Mouse (Mus musculus): ENCODE data around the gene Cldn9. TPM values are rescaled to one million over a fixed set of nuclear protein-coding genes. Genes with fewer than 3 reads are reported as not detected.

Cldn9 gene
- polyA plus RNA-seq, 1 experiment from 2014 or later, result 0.12 TPM

DNA sequence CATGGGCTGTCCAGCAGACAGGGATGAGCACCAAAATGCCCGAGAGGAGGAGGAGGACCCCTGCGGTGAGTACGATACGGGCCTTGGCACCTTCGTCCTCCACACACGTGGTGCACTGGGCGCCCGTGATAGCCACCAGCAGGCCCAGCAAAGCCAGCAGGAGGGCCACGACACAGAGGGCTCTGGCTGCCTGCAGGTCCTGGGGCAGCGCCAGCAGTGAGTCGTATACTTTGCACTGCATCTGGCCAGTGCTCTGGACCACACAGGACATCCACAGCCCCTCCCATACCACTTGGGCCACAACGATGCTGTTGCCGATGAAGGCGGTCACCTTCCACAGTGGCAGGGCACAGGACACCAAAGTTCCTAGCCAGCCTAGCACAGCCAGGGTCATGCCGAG, 600 bp downstream of the Cldn9 start:
- Histone ChIP-seq H3K4me2 (ENCODE audit: low read depth, low read length) (no peak overlapping the region), H3K4me3 (ENCODE audit: low read depth, low read length) (no peak overlapping the region), H3K36me3 (replicated peaks; ENCODE audit: insufficient read depth, low read length) (no peaks in the 10 kb centered on the region), H3K9ac (replicated peaks) (no peak overlapping the region), H3K27ac (ENCODE audit: low read depth) (no peak overlapping the region), H3K9me3 (ENCODE audit: low read length) (no peaks in the 10 kb centered on the region), H3K4me1 (ENCODE audit: insufficient read depth) (peaks cover 7% of the 10 kb centered on the region), H3K27me3 (ENCODE audit: insufficient read depth, low read length) (peaks cover 62% of the 10 kb centered on the region)
- 23% methylated on average over 15 of the region's 15 CpGs for WGBS (ENCODE audit: insufficient replicate concordance)
- no peak for TF ChIP-seq EP300 (IDR thresholded peaks at IDR 0.05; ENCODE audit: low read depth)
- no peak for TF ChIP-seq CTCF (IDR thresholded peaks at IDR 0.05; ENCODE audit: low read depth)
- ATAC-seq (no peak), DNase-seq (peak; percentile 10)

DNA sequence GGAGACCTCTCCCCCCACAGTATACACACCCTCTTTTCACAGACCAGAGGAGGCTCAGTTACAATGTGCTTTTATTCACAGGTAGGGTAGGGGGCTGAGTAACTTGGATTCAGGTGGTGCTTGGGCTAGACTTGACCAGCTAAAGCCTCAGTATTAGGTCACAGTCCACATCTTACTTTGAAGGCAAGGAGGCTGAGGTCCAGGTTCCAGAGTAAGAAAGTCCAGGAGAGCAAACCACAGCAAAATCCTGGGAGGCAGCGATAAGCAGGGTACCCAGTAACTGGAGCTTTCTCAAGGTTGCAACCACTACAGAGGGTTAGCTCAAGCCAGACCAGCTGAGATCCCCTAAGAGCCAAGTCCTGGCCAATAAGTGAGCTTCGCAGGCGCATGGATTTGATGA, 1.3 kb downstream of the Cldn9 start:
- WGBS (ENCODE audit: insufficient replicate concordance), result 63% methylated on average over 3 of the region's 3 CpGs
- Histone ChIP-seq H3K36me3 (replicated peaks; ENCODE audit: insufficient read depth, low read length) (no peaks in the 10 kb centered on the region), H3K27me3 (ENCODE audit: insufficient read depth, low read length) (peaks cover 66% of the 10 kb centered on the region), H3K4me3 (ENCODE audit: low read depth, low read length) (no peak overlapping the region), H3K4me1 (ENCODE audit: insufficient read depth) (peaks cover 11% of the 10 kb centered on the region), H3K9me3 (ENCODE audit: low read length) (no peaks in the 10 kb centered on the region), H3K4me2 (ENCODE audit: low read depth, low read length) (no peak overlapping the region), H3K27ac (ENCODE audit: low read depth) (no peak overlapping the region), H3K9ac (replicated peaks) (no peak overlapping the region)
- TF ChIP-seq EP300 (IDR thresholded peaks at IDR 0.05; ENCODE audit: low read depth) (no peak), CTCF (IDR thresholded peaks at IDR 0.05; ENCODE audit: low read depth) (no peak)
- DNase-seq (no peak), ATAC-seq (no peak)

DNA sequence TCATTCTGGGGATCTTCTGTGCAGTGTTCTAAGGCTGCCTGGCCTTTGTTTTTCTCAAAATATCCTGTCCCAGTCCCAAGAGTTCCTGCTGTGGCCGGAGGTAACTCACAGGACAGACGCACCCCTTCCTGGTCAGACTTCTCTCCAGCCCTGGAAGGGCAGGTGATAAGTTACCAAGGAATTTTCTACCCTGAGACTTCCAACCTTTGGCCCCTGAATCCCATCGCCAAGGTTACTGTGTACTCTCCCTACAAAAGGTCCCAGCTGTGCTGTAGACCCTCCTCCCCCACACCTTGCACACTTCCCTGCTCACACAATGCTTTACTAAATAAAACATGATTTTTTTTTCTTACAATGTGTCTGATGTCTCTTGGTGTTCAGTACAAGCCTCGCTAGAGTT, 1.7 kb downstream of the Cldn9 start:
- no peaks in the 10 kb centered on the region for H3K36me3 ChIP-seq (replicated peaks; ENCODE audit: insufficient read depth, low read length)
- ATAC-seq (no peak), DNase-seq (no peak)
- no peak overlapping the region for H3K27ac ChIP-seq (ENCODE audit: low read depth)
- 42% methylated on average over 4 of the region's 4 CpGs for WGBS (ENCODE audit: insufficient replicate concordance)
- H3K4me3 ChIP-seq (ENCODE audit: low read depth, low read length), result no peak overlapping the region
- peaks cover 67% of the 10 kb centered on the region for H3K27me3 ChIP-seq (ENCODE audit: insufficient read depth, low read length)
- no peak overlapping the region for H3K9ac ChIP-seq (replicated peaks)
- no peaks in the 10 kb centered on the region for H3K9me3 ChIP-seq (ENCODE audit: low read length)
- H3K4me1 ChIP-seq (ENCODE audit: insufficient read depth), result peaks cover 12% of the 10 kb centered on the region
- no peak for TF ChIP-seq CTCF (IDR thresholded peaks at IDR 0.05; ENCODE audit: low read depth)
- no peak for TF ChIP-seq EP300 (IDR thresholded peaks at IDR 0.05; ENCODE audit: low read depth)
- H3K4me2 ChIP-seq (ENCODE audit: low read depth, low read length), result no peak overlapping the region

DNA sequence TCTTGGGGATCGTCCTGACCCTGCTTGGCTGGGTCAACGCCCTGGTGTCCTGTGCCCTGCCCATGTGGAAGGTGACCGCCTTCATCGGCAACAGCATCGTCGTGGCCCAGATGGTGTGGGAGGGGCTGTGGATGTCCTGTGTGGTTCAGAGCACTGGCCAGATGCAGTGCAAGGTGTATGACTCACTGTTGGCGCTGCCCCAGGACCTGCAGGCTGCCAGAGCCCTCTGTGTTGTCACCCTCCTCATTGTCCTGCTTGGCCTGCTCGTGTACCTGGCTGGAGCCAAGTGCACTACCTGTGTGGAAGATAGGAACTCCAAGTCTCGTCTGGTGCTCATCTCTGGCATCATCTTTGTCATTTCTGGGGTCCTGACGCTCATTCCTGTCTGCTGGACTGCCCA, 2.7 kb downstream of the Cldn9 start:
- DNase-seq (peak; percentile 66), ATAC-seq (peak; percentile 51)
- H3K4me1 ChIP-seq (ENCODE audit: insufficient read depth), result peaks cover 18% of the 10 kb centered on the region
- 64% methylated on average over 10 of the region's 10 CpGs for WGBS (ENCODE audit: insufficient replicate concordance)
- peaks cover 67% of the 10 kb centered on the region for H3K27me3 ChIP-seq (ENCODE audit: insufficient read depth, low read length)
- no peak overlapping the region for H3K27ac ChIP-seq (ENCODE audit: low read depth)
- TF ChIP-seq EP300 (IDR thresholded peaks at IDR 0.05; ENCODE audit: low read depth), result no peak
- TF ChIP-seq CTCF (IDR thresholded peaks at IDR 0.05; ENCODE audit: low read depth), result no peak
- no peaks in the 10 kb centered on the region for H3K9me3 ChIP-seq (ENCODE audit: low read length)
- H3K9ac ChIP-seq (replicated peaks), result no peak overlapping the region
- no peak overlapping the region for H3K4me2 ChIP-seq (ENCODE audit: low read depth, low read length)
- H3K4me3 ChIP-seq (ENCODE audit: low read depth, low read length), result no peak overlapping the region
- no peaks in the 10 kb centered on the region for H3K36me3 ChIP-seq (replicated peaks; ENCODE audit: insufficient read depth, low read length)

DNA sequence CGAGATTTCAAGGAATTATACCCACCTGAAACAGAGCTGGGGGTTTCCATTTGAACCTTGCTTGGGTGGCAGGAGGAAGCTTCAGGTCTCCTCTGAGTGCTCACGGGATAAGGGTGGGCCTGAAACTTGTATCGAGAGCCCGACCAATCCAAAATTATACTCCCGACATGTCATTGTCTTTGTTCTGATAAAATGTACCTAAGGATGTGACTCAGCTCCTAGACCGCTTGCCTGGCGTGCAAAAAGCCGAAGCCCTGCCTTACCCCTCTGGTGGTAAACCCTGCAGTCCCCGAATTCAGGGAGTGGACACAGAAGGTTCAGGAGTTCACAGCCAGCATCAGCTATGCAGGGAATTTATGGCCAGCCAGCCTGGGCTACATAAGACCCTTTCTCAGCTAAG, 3.5 kb downstream of the Cldn9 start:
- H3K27me3 ChIP-seq (ENCODE audit: insufficient read depth, low read length), result peaks cover 67% of the 10 kb centered on the region
- H3K36me3 ChIP-seq (replicated peaks; ENCODE audit: insufficient read depth, low read length), result no peaks in the 10 kb centered on the region
- WGBS (ENCODE audit: insufficient replicate concordance), result 53% methylated on average over 9 of the region's 9 CpGs
- H3K27ac ChIP-seq (ENCODE audit: low read depth), result no peak overlapping the region
- no peak overlapping the region for H3K4me2 ChIP-seq (ENCODE audit: low read depth, low read length)
- no peak for DNase-seq
- no peak for ATAC-seq
- no peak overlapping the region for H3K4me3 ChIP-seq (ENCODE audit: low read depth, low read length)
- no peak overlapping the region for H3K9ac ChIP-seq (replicated peaks)
- H3K9me3 ChIP-seq (ENCODE audit: low read length), result no peaks in the 10 kb centered on the region
- TF ChIP-seq EP300 (IDR thresholded peaks at IDR 0.05; ENCODE audit: low read depth), result no peak
- no peak for TF ChIP-seq CTCF (IDR thresholded peaks at IDR 0.05; ENCODE audit: low read depth)
- H3K4me1 ChIP-seq (ENCODE audit: insufficient read depth), result peaks cover 23% of the 10 kb centered on the region

DNA sequence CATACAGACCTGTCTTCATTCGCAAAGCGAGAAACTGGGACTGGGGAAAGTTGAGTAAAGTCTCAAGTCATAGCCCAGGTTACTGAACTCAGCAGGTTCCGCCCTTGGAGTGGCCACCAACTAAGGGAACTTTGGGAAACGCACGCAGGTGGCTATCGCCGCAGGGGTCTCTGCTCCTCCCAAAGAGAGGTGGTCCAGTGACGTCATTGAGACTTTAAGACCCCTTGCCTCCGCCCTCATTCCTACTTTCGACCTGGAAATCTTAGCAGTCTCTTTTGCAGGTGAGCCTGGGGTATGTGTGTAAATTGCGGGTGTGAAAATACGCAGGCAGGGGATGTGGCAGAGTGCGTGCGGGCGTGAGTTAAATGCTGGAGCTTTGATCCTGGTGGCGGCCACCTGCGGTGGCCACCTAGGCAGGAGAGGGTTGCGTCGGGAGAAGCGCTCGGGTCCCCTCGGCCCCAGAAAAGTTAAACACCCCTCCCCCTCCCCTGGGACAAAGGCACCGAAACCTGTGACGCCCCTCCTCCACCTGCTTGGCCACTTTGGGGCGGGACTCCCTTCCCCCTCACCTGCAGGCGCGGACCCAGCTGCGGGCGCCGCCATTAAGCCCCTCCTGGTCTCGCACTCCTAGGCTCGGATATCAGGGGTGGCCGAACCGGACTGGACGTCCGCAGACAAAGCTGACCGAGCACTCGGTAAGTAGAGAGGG, 4.5 kb downstream of the Cldn9 start, which contains the start of gene Cldn6:
Gene Cldn6 (plus strand): TSS at position 123 of the 709 bp plus-strand sequence.
- ATAC-seq (no peak), DNase-seq (no peak)
- H3K4me3 ChIP-seq (ENCODE audit: low read depth, low read length), result 0 out of 2 replicates have a peak within 1 kb of the TSS, but pooled peaks have one; percentile 10
- peak within 1 kb of the TSS; percentile 26; the same call in 1 of the 2 replicates for H3K9ac ChIP-seq (replicated peaks)
- H3K36me3 ChIP-seq (replicated peaks; ENCODE audit: insufficient read depth, low read length), result no peaks in the 10 kb centered on the region
- H3K9me3 ChIP-seq (ENCODE audit: low read length), result no peaks in the 10 kb centered on the region
- peaks cover 64% of the 10 kb centered on the region for H3K27me3 ChIP-seq (ENCODE audit: insufficient read depth, low read length)
- 6% methylated on average over 38 of the region's 38 CpGs for whole genome bisulfite sequencing (ENCODE audit: insufficient replicate concordance)
- peaks cover 28% of the 10 kb centered on the region for H3K4me1 ChIP-seq (ENCODE audit: insufficient read depth)
- TF ChIP-seq CTCF (IDR thresholded peaks at IDR 0.05; ENCODE audit: low read depth) (no peak), EP300 (IDR thresholded peaks at IDR 0.05; ENCODE audit: low read depth) (no peak)
- H3K4me2 ChIP-seq (ENCODE audit: low read depth, low read length), result peak within 1 kb of the TSS; percentile 22; the same call in 1 of the 2 replicates
- H3K27ac ChIP-seq (ENCODE audit: low read depth), result no peak within 1 kb of the TSS

Data from liver, postnatal 0 days (tissue).